ENCODE assay signal across 16 mouse cellular contexts in the genomic region with DNA sequence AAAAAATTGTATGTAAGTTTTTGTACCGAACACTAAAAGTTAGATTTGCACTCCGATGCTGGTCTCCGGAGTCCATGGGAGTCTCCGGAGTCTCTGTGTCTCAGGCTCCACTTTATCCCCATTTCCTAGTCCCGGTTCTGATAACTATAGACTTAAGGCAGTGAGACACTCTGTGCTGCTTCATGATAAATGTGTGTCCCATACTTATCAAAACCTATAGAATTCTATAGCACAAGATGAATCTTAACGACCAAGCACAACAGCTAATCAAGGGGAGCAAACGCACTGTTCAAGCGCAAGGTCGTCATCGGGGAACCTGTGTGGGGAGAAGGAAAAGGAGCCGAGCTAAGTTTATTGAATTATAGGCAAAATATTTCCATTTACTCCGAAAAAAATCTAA.
DNase-seq lines count a peak whose midpoint lies in the region; ATAC-seq and TF ChIP-seq lines count a peak whose summit lies in the region.
"Had no signal": no experiment of that assay in that cellular context is flagged by ENCODE, and none has a peak within 500 bp of the region (broad histone marks: within the 10 kb centered on the region; RNA-seq: fewer than 3 reads in every experiment).

No protein-coding gene starts in this region.

- no peaks in the 10 kb centered on the region for H3K36me3 ChIP-seq in heart, embryonic 16.5 days (ENCODE audit: control insufficient read depth, insufficient read depth)
- H3K36me3 ChIP-seq in lung, embryonic 16.5 days (ENCODE audit: control insufficient read depth, insufficient read depth, low read length) = no peaks in the 10 kb centered on the region
- no peaks in the 10 kb centered on the region for H3K36me3 ChIP-seq in embryonic facial prominence, embryonic 15.5 days
- no peaks in the 10 kb centered on the region for H3K36me3 ChIP-seq in stomach, embryonic 14.5 days (ENCODE audit: control insufficient read depth, insufficient read depth, low read length)
- peaks cover 6% of the 10 kb centered on the region; the same call in 1 of the 2 replicates for H3K36me3 ChIP-seq in forebrain, postnatal 0 days (ENCODE audit: insufficient read depth)
- H3K36me3 ChIP-seq: liver, embryonic 15.5 days; midbrain, embryonic 12.5 days had no signal

- ATAC-seq in heart, embryonic 16.5 days (replicated peaks; ENCODE audit: extremely low read depth, insufficient read depth, low FRiP score) = no peak
- no peak for ATAC-seq in lung, embryonic 16.5 days (ENCODE audit: low read depth)
- no peak for ATAC-seq in embryonic facial prominence, embryonic 15.5 days (ENCODE audit: insufficient number of reproducible peaks, low FRiP score, low TSS enrichment, low read depth)
- no peak for ATAC-seq in stomach, embryonic 14.5 days (ENCODE audit: insufficient number of reproducible peaks, insufficient read depth, low FRiP score, low read depth)
- ATAC-seq in megakaryocyte-erythroid progenitor cell, adult 5-6 weeks (replicated peaks; ENCODE audit: low FRiP score, low TSS enrichment, poor library complexity, severe bottlenecking) = no peak
- no peak for ATAC-seq in forebrain, postnatal 0 days
- ATAC-seq: forebrain, embryonic 16.5 days had no signal

- H3K4me3 ChIP-seq in heart, embryonic 16.5 days (ENCODE audit: low read length) = peak overlapping the region; percentile 35
- no peak overlapping the region for H3K4me3 ChIP-seq in lung, embryonic 16.5 days (ENCODE audit: low read length)
- H3K4me3 ChIP-seq in embryonic facial prominence, embryonic 15.5 days (replicated peaks) = peak overlapping the region; percentile 4; the same call in 1 of the 2 replicates
- 0 out of 2 replicates have a peak overlapping the region, but pooled peaks have one; percentile 10 for H3K4me3 ChIP-seq in stomach, embryonic 14.5 days (ENCODE audit: low read depth, low read length)
- no peak overlapping the region for H3K4me3 ChIP-seq in forebrain, postnatal 0 days (ENCODE audit: low read depth, low read length)
- H3K4me3 ChIP-seq: liver, embryonic 15.5 days; midbrain, embryonic 12.5 days; neural tube, embryonic 12.5 days had no signal

- no peak for TF ChIP-seq CTCF in forebrain, postnatal 0 days (IDR thresholded peaks at IDR 0.05; ENCODE audit: low read depth)

- 37% methylated on average over 12 of the region's 12 CpGs for WGBS in heart, embryonic 16.5 days
- WGBS in lung, embryonic 16.5 days = 38% methylated on average over 12 of the region's 12 CpGs
- WGBS in embryonic facial prominence, embryonic 15.5 days = 35% methylated on average over 12 of the region's 12 CpGs
- WGBS in stomach, embryonic 14.5 days = 42% methylated on average over 12 of the region's 12 CpGs
- WGBS in forebrain, postnatal 0 days = 57% methylated on average over 12 of the region's 12 CpGs

- H3K27me3 ChIP-seq in heart, embryonic 16.5 days (ENCODE audit: control insufficient read depth, insufficient read depth, low read length) = peaks cover 15% of the 10 kb centered on the region; the same call in 1 of the 2 replicates
- H3K27me3 ChIP-seq in lung, embryonic 16.5 days (ENCODE audit: control insufficient read depth, insufficient read depth, low read depth, low read length) = peaks cover 4% of the 10 kb centered on the region; the same call in 1 of the 2 replicates
- H3K27me3 ChIP-seq in embryonic facial prominence, embryonic 15.5 days = peaks cover 22% of the 10 kb centered on the region; the same call in 1 of the 2 replicates
- H3K27me3 ChIP-seq in stomach, embryonic 14.5 days (ENCODE audit: control insufficient read depth, insufficient read depth, low read length) = peaks cover 3% of the 10 kb centered on the region
- no peaks in the 10 kb centered on the region for H3K27me3 ChIP-seq in forebrain, postnatal 0 days (ENCODE audit: insufficient read depth, low read length)
- H3K27me3 ChIP-seq: CH12.LX had no signal

- no peak overlapping the region for H3K27ac ChIP-seq in heart, embryonic 16.5 days (ENCODE audit: low read length)
- peak overlapping the region; percentile 55; the same call in 1 of the 2 replicates for H3K27ac ChIP-seq in lung, embryonic 16.5 days (ENCODE audit: low read length)
- H3K27ac ChIP-seq in embryonic facial prominence, embryonic 15.5 days (replicated peaks) = no peak overlapping the region
- H3K27ac ChIP-seq in stomach, embryonic 14.5 days (ENCODE audit: low read length) = no peak overlapping the region
- H3K27ac ChIP-seq in forebrain, postnatal 0 days (ENCODE audit: low read depth, low read length) = no peak overlapping the region
- H3K27ac ChIP-seq: liver, embryonic 15.5 days; midbrain, embryonic 12.5 days; neural tube, embryonic 12.5 days had no signal

- H3K4me1 ChIP-seq in heart, embryonic 16.5 days (ENCODE audit: control insufficient read depth, insufficient read depth, low read length) = no peaks in the 10 kb centered on the region
- peaks cover 10% of the 10 kb centered on the region for H3K4me1 ChIP-seq in lung, embryonic 16.5 days (replicated peaks; ENCODE audit: control insufficient read depth, insufficient read depth, low read length)
- H3K4me1 ChIP-seq in embryonic facial prominence, embryonic 15.5 days = peaks cover 19% of the 10 kb centered on the region; the same call in 1 of the 2 replicates
- peaks cover 4% of the 10 kb centered on the region; the same call in 1 of the 2 replicates for H3K4me1 ChIP-seq in stomach, embryonic 14.5 days (ENCODE audit: control insufficient read depth, insufficient read depth, low read length)
- 0 out of 2 replicates have a peak, but pooled peaks cover 3% of the 10 kb centered on the region for H3K4me1 ChIP-seq in forebrain, postnatal 0 days (ENCODE audit: insufficient read depth)
- H3K4me1 ChIP-seq: liver, embryonic 15.5 days had no signal

- no peak for DNase-seq in heart, adult 9 months (ENCODE audit: low spot score in 2 of 2)
- no peak for DNase-seq in lung, adult 18-20 months
- no peak for DNase-seq in forebrain, postnatal 0 days
- DNase-seq: cerebellum, adult 11-12 months; kidney, adult 18-20 months; retina, postnatal 1 day had no signal

- H3K9ac ChIP-seq in heart, embryonic 16.5 days (ENCODE audit: low read length) = no peak overlapping the region
- H3K9ac ChIP-seq in lung, embryonic 16.5 days (ENCODE audit: low read length) = no peak overlapping the region
- no peak overlapping the region for H3K9ac ChIP-seq in embryonic facial prominence, embryonic 15.5 days
- no peak overlapping the region for H3K9ac ChIP-seq in stomach, embryonic 14.5 days (replicated peaks; ENCODE audit: low read depth, low read length)
- no peak overlapping the region for H3K9ac ChIP-seq in forebrain, postnatal 0 days
- H3K9ac ChIP-seq: liver, embryonic 15.5 days; midbrain, embryonic 12.5 days; neural tube, embryonic 12.5 days had no signal

- H3K9me3 ChIP-seq in heart, embryonic 16.5 days (replicated peaks; ENCODE audit: control insufficient read depth, low read length) = no peaks in the 10 kb centered on the region
- no peaks in the 10 kb centered on the region for H3K9me3 ChIP-seq in lung, embryonic 16.5 days (ENCODE audit: control insufficient read depth, low read length)
- H3K9me3 ChIP-seq in embryonic facial prominence, embryonic 15.5 days (replicated peaks) = no peaks in the 10 kb centered on the region
- no peaks in the 10 kb centered on the region for H3K9me3 ChIP-seq in stomach, embryonic 14.5 days (ENCODE audit: control insufficient read depth, low read depth, low read length)
- H3K9me3 ChIP-seq in forebrain, postnatal 0 days (ENCODE audit: low read length) = no peaks in the 10 kb centered on the region
- H3K9me3 ChIP-seq: liver, embryonic 15.5 days; midbrain, embryonic 12.5 days; neural tube, embryonic 12.5 days had no signal

- peak overlapping the region; percentile 60 for H3K4me2 ChIP-seq in heart, embryonic 16.5 days (ENCODE audit: low read depth, low read length)
- peak overlapping the region; percentile 19; the same call in 1 of the 2 replicates for H3K4me2 ChIP-seq in lung, embryonic 16.5 days (ENCODE audit: low read depth, low read length)
- peak overlapping the region; percentile 25; the same call in 1 of the 2 replicates for H3K4me2 ChIP-seq in embryonic facial prominence, embryonic 15.5 days (replicated peaks)
- H3K4me2 ChIP-seq in stomach, embryonic 14.5 days (replicated peaks; ENCODE audit: low read depth, low read length) = peak overlapping the region; percentile 36
- no peak overlapping the region for H3K4me2 ChIP-seq in forebrain, postnatal 0 days (ENCODE audit: low read depth)
- H3K4me2 ChIP-seq: liver, embryonic 15.5 days; neural tube, embryonic 12.5 days had no signal

Comparison
In these comparisons a context has a peak if more than half of its experiments do, and no peak if none do; other contexts are left out.
1. H3K4me3 ChIP-seq: peak in heart, embryonic 16.5 days (single experiment), embryonic facial prominence, embryonic 15.5 days (single experiment) and stomach, embryonic 14.5 days (single experiment); none in lung, embryonic 16.5 days (single experiment) and forebrain, postnatal 0 days (single experiment).